Mouse (Mus musculus): ENCODE data around the gene D630003M21Rik. TPM values are rescaled to one million over a fixed set of nuclear protein-coding genes. Genes with fewer than 3 reads are reported as not detected.

The D630003M21Rik gene
- polyA plus RNA-seq, 1 experiment from 2014 or later = 1.6 TPM

DNA sequence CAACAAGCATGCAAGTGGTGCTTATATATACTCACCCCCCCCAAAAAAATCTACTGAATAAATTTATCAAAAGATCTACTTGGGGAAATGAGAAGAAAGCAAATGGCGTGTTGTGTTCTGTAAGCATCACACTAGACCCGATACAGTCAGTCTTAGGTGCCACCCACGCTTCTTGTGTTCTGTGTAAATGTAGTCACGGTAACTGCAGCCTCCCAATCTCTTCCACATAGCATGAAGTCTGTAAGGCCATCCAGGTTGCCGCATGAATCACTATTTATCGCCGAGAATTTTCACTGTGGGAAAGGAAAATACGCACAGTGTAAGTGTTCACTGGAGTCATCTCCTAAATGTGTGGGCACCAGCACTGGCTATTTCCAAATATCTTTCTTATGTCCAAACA lies 45.8 kb downstream of the D630003M21Rik start:
- H3K9me3 ChIP-seq = no peaks in the 10 kb centered on the region
- WGBS = 90% methylated on average over 8 of the region's 8 CpGs
- no peak overlapping the region for H3K4me2 ChIP-seq
- peaks cover 20% of the 10 kb centered on the region for H3K4me1 ChIP-seq
- ATAC-seq (replicated peaks) = no peak
- no peak overlapping the region for H3K4me3 ChIP-seq
- H3K27me3 ChIP-seq (replicated peaks) = no peaks in the 10 kb centered on the region
- no peaks in the 10 kb centered on the region for H3K36me3 ChIP-seq (replicated peaks)
- no peak overlapping the region for H3K27ac ChIP-seq
- H3K9ac ChIP-seq = no peak overlapping the region

DNA sequence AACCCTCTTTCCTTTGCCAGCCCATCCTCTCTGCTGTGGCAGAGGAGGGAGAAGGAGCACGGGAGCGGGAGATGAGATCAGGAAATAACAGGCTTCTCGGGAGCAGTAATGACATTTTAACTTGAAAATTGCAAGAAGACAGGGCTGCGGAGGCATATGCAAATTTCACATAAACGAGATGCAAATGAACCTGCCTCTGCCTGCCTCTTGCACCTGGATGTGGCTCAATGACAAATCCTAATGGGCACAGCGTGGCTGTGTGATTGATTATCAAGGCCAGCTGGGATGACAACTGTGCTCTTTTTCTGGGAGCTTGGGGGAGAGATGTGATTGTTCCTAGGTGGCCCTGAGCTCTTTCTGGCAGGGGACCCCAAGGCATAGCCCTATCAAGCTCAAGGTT lies 47.1 kb downstream of the D630003M21Rik start:
- Histone ChIP-seq H3K9ac (no peak overlapping the region), H3K4me1 (peaks cover 27% of the 10 kb centered on the region), H3K27ac (peak overlapping the region; percentile 64), H3K9me3 (no peaks in the 10 kb centered on the region), H3K27me3 (replicated peaks) (no peaks in the 10 kb centered on the region), H3K4me3 (no peak overlapping the region), H3K4me2 (no peak overlapping the region), H3K36me3 (replicated peaks) (no peaks in the 10 kb centered on the region)
- 43% methylated on average over 6 of the region's 6 CpGs for WGBS
- ATAC-seq (replicated peaks) = no peak

DNA sequence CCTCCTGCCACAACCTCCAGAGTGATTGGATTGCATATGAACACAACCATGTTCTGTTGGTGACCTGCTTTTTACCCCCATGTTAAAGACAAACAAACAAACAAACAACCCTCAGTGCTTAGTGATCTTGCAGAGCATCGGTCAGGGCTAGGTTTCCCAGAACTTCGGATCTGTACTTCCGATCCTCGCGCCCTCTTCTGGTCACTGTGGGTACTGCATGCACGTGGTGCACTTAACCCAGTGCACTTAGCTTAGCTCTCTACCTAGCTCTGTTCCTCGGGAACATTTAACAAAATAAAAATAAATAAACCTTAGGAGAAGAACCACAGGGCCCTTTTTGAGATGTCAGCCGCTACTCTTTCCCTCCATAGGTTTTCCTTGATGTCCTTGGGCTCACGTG lies 48.2 kb downstream of the D630003M21Rik start:
- no peak overlapping the region for H3K4me2 ChIP-seq
- H3K27ac ChIP-seq = no peak overlapping the region
- no peak for ATAC-seq (replicated peaks)
- no peaks in the 10 kb centered on the region for H3K9me3 ChIP-seq
- no peak overlapping the region for H3K4me3 ChIP-seq
- no peaks in the 10 kb centered on the region for H3K27me3 ChIP-seq (replicated peaks)
- H3K4me1 ChIP-seq = peaks cover 27% of the 10 kb centered on the region
- H3K9ac ChIP-seq = no peak overlapping the region
- no peaks in the 10 kb centered on the region for H3K36me3 ChIP-seq (replicated peaks)
- 40% methylated on average over 9 of the region's 9 CpGs for WGBS

DNA sequence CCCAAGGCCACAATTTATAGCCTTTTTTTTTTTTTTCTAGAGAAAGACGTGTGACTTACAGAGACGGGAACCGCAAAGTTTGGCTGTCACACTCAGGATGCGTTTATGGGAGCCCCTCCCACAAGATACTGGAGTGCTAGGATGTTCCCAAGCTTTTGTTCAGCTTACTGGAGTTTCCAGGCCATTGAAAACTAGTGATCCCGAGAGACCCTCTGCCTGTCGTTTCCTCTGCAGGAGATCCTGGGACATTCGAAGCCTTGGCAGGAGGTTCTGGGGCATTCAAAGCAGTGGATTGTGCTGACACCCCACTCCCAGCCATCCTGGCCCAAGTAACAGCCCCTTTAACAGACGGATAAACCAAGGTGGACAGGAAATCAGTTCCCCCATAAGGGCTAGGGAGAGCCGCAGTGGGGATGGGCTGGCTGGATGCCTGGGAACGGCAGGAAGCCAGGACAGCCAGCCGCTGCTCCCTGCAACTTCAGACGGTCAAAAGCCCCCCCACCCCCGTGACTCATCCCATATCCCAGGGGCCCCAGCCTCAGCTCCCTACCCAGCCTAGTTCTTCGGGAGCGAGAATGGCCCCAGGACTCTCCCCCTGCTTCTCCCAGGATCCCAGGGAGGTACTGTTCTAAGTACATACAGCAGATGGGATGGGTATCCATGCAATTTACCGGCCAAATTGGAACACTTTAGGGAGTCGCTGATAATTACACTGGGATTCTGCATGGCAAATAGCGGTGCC lies 49.5 kb downstream of the D630003M21Rik start:
- Histone ChIP-seq H3K9ac (no peak overlapping the region; the same call in 1 of the 2 replicates), H3K4me1 (peaks cover 27% of the 10 kb centered on the region), H3K9me3 (no peaks in the 10 kb centered on the region), H3K27me3 (replicated peaks) (no peaks in the 10 kb centered on the region), H3K4me2 (peak overlapping the region; percentile 42), H3K27ac (no peak overlapping the region), H3K36me3 (replicated peaks) (no peaks in the 10 kb centered on the region), H3K4me3 (peak overlapping the region; percentile 18; the same call in 1 of the 2 replicates)
- no peak for ATAC-seq (replicated peaks)
- 15% methylated on average over 18 of the region's 18 CpGs for WGBS

- H3K27me3 ChIP-seq (replicated peaks) = no peaks in the 10 kb centered on the region
- 0 out of 2 replicates have a peak, but pooled peaks have one; percentile 53 for ATAC-seq (replicated peaks)
- no peaks in the 10 kb centered on the region for H3K9me3 ChIP-seq
- peak overlapping the region; percentile 42 for H3K4me2 ChIP-seq
- H3K36me3 ChIP-seq (replicated peaks) = no peaks in the 10 kb centered on the region
- peak overlapping the region; percentile 18 for H3K4me3 ChIP-seq
- peaks cover 27% of the 10 kb centered on the region for H3K4me1 ChIP-seq
- 18% methylated on average over 16 of the region's 19 CpGs for WGBS
- no peak overlapping the region for H3K27ac ChIP-seq
- H3K9ac ChIP-seq = no peak overlapping the region; the same call in 1 of the 2 replicates
These were observed 50.2 kb downstream of the D630003M21Rik start for GRCm38 (mm10) chr2:158178696-158179369.

- no peak for ATAC-seq (replicated peaks)
- Histone ChIP-seq H3K4me1 (peaks cover 27% of the 10 kb centered on the region), H3K36me3 (replicated peaks) (no peaks in the 10 kb centered on the region), H3K27me3 (replicated peaks) (no peaks in the 10 kb centered on the region), H3K27ac (peak overlapping the region; percentile 26; the same call in 1 of the 2 replicates), H3K9ac (no peak overlapping the region), H3K9me3 (no peaks in the 10 kb centered on the region), H3K4me3 (no peak overlapping the region), H3K4me2 (no peak overlapping the region)
- WGBS = 74% methylated on average over 4 of the region's 4 CpGs
These were observed 50.9 kb downstream of the D630003M21Rik start for GRCm38 (mm10) chr2:158178139-158178538.

GRCm38 (mm10) chr2:158177574-158177973 lies 51.4 kb downstream of the D630003M21Rik start:
- no peaks in the 10 kb centered on the region for H3K36me3 ChIP-seq (replicated peaks)
- H3K27ac ChIP-seq = 0 out of 2 replicates have a peak overlapping the region, but pooled peaks have one; percentile 26
- ATAC-seq (replicated peaks) = no peak
- H3K4me2 ChIP-seq = no peak overlapping the region
- no peak overlapping the region for H3K9ac ChIP-seq
- H3K4me1 ChIP-seq = peaks cover 27% of the 10 kb centered on the region
- H3K27me3 ChIP-seq (replicated peaks) = no peaks in the 10 kb centered on the region
- no peaks in the 10 kb centered on the region for H3K9me3 ChIP-seq
- H3K4me3 ChIP-seq = no peak overlapping the region
- WGBS = 21% methylated on average over 3 of the region's 3 CpGs

- Histone ChIP-seq H3K4me1 (peaks cover 22% of the 10 kb centered on the region), H3K9me3 (no peaks in the 10 kb centered on the region), H3K27me3 (replicated peaks) (no peaks in the 10 kb centered on the region), H3K36me3 (replicated peaks) (no peaks in the 10 kb centered on the region), H3K9ac (no peak overlapping the region), H3K4me3 (no peak overlapping the region), H3K27ac (no peak overlapping the region), H3K4me2 (no peak overlapping the region)
- no peak for ATAC-seq (replicated peaks)
- 89% methylated on average over 9 of the region's 9 CpGs for WGBS
These were observed 52.3 kb downstream of the D630003M21Rik start for GRCm38 (mm10) chr2:158176763-158177162.

GRCm38 (mm10) chr2:158175433-158175832 lies 53.6 kb downstream of the D630003M21Rik start:
- no peaks in the 10 kb centered on the region for H3K27me3 ChIP-seq (replicated peaks)
- H3K27ac ChIP-seq = no peak overlapping the region
- H3K4me3 ChIP-seq = no peak overlapping the region
- WGBS = 89% methylated on average over 3 of the region's 3 CpGs
- H3K36me3 ChIP-seq (replicated peaks) = no peaks in the 10 kb centered on the region
- peaks cover 19% of the 10 kb centered on the region for H3K4me1 ChIP-seq
- H3K9ac ChIP-seq = no peak overlapping the region
- no peak overlapping the region for H3K4me2 ChIP-seq
- H3K9me3 ChIP-seq = no peaks in the 10 kb centered on the region
- no peak for ATAC-seq (replicated peaks)

DNA sequence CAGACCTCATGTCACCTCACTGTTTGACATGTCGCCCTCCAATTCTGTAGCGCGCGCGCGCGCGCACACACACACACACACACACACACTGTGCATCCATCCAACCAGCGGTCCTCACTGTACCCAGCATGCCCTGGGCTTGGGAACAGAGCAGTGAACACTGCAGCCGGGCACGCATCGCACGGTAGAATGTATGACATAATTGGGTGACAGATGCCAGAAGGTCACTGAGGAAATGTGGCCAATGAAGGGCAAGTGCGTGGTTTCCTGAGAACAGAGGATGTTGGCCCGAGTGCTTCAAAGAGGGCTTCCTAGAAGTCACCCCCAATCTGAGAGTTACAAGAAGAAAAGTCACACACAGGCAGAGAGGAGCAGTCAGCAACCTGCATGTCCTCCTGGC lies 54.1 kb downstream of the D630003M21Rik start:
- ATAC-seq (replicated peaks) = no peak
- 86% methylated on average over 15 of the region's 15 CpGs for WGBS

DNA sequence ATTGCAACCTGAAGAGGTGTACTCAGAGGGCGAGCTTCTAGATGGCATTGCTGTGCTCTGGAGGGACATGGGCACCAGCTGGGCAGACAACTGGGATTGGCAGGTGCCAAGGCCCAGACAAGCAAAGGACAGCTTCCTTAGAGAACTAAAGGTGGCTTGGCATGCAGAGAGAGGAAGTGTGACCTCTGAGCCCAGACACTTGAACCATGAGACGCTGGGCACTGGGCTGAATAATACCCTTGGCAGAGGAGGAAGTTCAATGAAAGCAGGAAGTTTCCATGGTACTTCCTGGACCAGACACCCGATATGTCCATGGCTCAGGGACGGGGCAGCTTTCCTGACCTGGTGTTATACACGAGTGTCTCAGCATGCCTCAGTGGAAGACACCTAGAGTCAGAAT lies 54.6 kb downstream of the D630003M21Rik start:
- Histone ChIP-seq H3K4me3 (no peak overlapping the region), H3K27me3 (replicated peaks) (no peaks in the 10 kb centered on the region)
- 84% methylated on average over 5 of the region's 5 CpGs for WGBS

More for the DNA sequence above, 54.1 kb downstream of the D630003M21Rik start:
- H3K27me3 ChIP-seq (replicated peaks) = no peaks in the 10 kb centered on the region
- no peak overlapping the region for H3K4me2 ChIP-seq
- H3K36me3 ChIP-seq (replicated peaks) = no peaks in the 10 kb centered on the region
- no peaks in the 10 kb centered on the region for H3K9me3 ChIP-seq
- no peak overlapping the region for H3K9ac ChIP-seq
- H3K27ac ChIP-seq = no peak overlapping the region
- H3K4me3 ChIP-seq = no peak overlapping the region
- H3K4me1 ChIP-seq = peaks cover 19% of the 10 kb centered on the region

DNA sequence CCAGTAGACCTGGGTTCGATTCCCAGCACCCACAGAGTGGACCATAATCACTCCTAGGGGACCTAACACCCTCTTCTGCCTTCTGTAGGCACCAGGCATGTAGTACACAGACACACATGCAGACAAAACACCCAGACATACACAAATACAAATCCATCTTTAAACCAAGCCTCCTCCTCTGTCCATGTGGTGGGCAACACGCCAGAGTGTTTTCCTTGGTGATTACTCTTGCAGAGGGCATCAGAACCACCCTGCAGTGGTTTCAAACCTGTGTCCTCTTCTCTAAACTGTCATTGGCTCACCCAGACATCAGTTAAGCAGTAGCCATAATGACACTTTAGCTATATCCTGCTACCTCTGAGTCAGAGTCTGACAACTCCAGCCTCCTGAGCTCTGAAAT lies 58.6 kb downstream of the D630003M21Rik start:
- Histone ChIP-seq H3K36me3 (replicated peaks) (no peaks in the 10 kb centered on the region), H3K27me3 (replicated peaks) (no peaks in the 10 kb centered on the region), H3K9ac (no peak overlapping the region), H3K4me1 (no peaks in the 10 kb centered on the region), H3K4me3 (no peak overlapping the region), H3K9me3 (no peaks in the 10 kb centered on the region), H3K4me2 (no peak overlapping the region), H3K27ac (no peak overlapping the region)
- no peak for ATAC-seq (replicated peaks)
- 80% methylated on average over 2 of the region's 2 CpGs for WGBS

More for the DNA sequence above, 54.6 kb downstream of the D630003M21Rik start:
- no peak overlapping the region for H3K27ac ChIP-seq
- H3K9ac ChIP-seq = no peak overlapping the region
- H3K4me2 ChIP-seq = no peak overlapping the region
- H3K4me1 ChIP-seq = peaks cover 14% of the 10 kb centered on the region
- no peaks in the 10 kb centered on the region for H3K36me3 ChIP-seq (replicated peaks)
- no peaks in the 10 kb centered on the region for H3K9me3 ChIP-seq
- ATAC-seq (replicated peaks) = no peak

Measured in midbrain, embryonic 15.5 days (tissue).